Mouse (Mus musculus): ENCODE data around the gene Syt15. TPM values are rescaled to one million over a fixed set of nuclear protein-coding genes. Genes with fewer than 3 reads are reported as not detected.

Syt15 gene
- polyA plus RNA-seq, 1 experiment from 2014 or later = 0.10 TPM

DNA sequence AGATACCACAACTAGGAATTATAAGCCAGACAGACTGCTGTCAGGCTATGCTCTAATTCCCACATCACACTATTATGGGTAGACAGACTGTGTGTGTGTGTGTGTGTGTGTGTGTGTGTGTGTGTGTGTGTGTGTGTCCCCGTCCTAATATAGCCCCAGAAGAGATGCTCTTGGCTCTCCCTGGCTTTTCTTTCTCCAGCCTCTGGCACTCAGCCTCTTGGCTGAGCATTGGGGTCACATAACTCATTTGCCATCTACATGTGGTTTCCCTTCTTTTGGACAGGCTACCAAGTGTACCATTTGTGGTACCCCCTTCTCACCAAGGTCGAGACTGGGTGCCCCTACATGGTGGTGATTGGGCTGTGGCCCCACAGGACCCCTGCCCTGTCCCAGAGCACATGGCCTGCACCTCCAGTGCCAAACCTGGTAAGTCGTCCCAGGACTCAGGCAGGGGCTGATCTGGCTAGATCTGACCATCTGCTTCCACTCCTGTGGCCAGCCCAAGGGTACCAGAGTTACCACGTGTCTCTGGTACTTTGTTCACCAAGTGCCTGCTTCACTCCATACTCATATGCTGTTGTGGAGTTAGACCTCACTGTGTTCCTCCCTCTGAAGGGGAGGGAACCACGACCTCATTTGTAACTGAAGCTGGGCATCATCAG, 2.2 kb downstream of the Syt15 start:
- H3K4me2 ChIP-seq = no peak overlapping the region
- no peaks in the 10 kb centered on the region for H3K36me3 ChIP-seq (ENCODE audit: control insufficient read depth, insufficient read depth, low read length)
- no peaks in the 10 kb centered on the region for H3K4me1 ChIP-seq (ENCODE audit: control insufficient read depth, insufficient read depth, low read length)
- H3K9me3 ChIP-seq (ENCODE audit: control insufficient read depth, low read length) = no peaks in the 10 kb centered on the region
- no peak overlapping the region for H3K9ac ChIP-seq (ENCODE audit: low read length)
- peaks cover 10% of the 10 kb centered on the region for H3K27me3 ChIP-seq (ENCODE audit: control insufficient read depth, insufficient read depth, low read length)
- peak; percentile 51 for DNase-seq (ENCODE audit: low spot score, missing footprints)
- no peak for ATAC-seq (ENCODE audit: low FRiP score)
- 76% methylated on average over 5 of the region's 5 CpGs for WGBS
- H3K27ac ChIP-seq (ENCODE audit: low read depth, low read length) = no peak overlapping the region
- no peak overlapping the region for H3K4me3 ChIP-seq (ENCODE audit: low read depth, low read length)

DNA sequence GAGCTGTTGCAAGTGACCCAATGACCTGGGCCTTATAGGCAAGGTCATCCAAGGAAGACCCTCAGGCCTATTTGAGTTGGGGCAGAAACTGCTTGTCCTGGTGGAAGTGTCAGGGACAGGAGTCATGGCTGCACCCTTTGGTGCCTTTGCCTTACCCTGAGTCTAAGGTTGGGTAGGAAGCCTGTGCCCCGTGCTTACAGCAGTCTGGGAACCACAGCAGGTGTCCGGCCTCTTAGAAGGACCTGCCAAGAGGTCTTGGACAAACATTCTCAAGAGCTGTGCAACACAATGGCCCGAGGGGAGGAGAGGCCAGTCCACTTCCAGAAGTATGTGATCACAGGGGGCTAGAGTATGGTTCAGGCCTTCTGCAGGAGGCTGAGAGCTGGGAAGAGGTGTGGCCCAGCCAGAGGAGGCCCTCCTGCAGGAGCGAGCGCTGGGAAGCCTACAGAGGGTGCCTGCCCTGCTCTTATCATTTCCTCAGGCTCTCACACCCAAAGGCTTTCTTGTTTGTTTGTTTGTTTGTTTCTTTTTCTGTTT, 4.0 kb downstream of the Syt15 start:
- 70% methylated on average over 5 of the region's 5 CpGs for WGBS
- no peaks in the 10 kb centered on the region for H3K36me3 ChIP-seq (ENCODE audit: control insufficient read depth, insufficient read depth, low read length)
- no peak overlapping the region for H3K4me2 ChIP-seq
- no peak overlapping the region for H3K27ac ChIP-seq (ENCODE audit: low read depth, low read length)
- ATAC-seq (ENCODE audit: low FRiP score) (no peak), DNase-seq (ENCODE audit: low spot score, missing footprints) (peak; percentile 23)
- peaks cover 10% of the 10 kb centered on the region for H3K27me3 ChIP-seq (ENCODE audit: control insufficient read depth, insufficient read depth, low read length)
- H3K9ac ChIP-seq (ENCODE audit: low read length) = no peak overlapping the region
- no peaks in the 10 kb centered on the region for H3K4me1 ChIP-seq (ENCODE audit: control insufficient read depth, insufficient read depth, low read length)
- no peaks in the 10 kb centered on the region for H3K9me3 ChIP-seq (ENCODE audit: control insufficient read depth, low read length)
- no peak overlapping the region for H3K4me3 ChIP-seq (ENCODE audit: low read depth, low read length)

DNA sequence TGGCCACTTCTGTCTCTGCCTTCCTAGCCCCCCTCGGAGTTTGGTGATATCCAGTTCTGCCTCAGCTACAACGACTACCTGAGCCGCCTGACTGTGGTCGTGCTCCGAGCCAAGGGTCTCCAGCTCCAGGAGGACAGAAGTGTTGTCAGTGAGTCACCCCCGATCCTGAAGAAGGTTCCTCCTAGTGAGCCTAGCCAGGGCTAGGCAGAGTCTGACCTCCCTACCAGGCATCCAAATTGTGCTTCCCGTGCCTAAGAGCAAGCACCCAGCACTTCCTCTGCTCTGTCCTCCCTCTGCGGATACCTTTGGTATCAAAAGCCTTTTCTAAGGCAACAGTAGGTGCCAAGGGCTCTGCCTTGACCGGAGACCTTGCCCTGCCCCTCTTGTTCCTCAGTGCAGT, 6.6 kb downstream of the Syt15 start:
- DNase-seq (ENCODE audit: low spot score, missing footprints) = peak; percentile 19
- Histone ChIP-seq H3K27me3 (ENCODE audit: control insufficient read depth, insufficient read depth, low read length) (peaks cover 2% of the 10 kb centered on the region), H3K36me3 (ENCODE audit: control insufficient read depth, insufficient read depth, low read length) (no peaks in the 10 kb centered on the region), H3K4me2 (no peak overlapping the region), H3K9me3 (ENCODE audit: control insufficient read depth, low read length) (no peaks in the 10 kb centered on the region), H3K27ac (ENCODE audit: low read depth, low read length) (no peak overlapping the region), H3K9ac (ENCODE audit: low read length) (no peak overlapping the region), H3K4me1 (ENCODE audit: control insufficient read depth, insufficient read depth, low read length) (no peaks in the 10 kb centered on the region), H3K4me3 (ENCODE audit: low read depth, low read length) (no peak overlapping the region)
- no peak for ATAC-seq (ENCODE audit: low FRiP score)
- 89% methylated on average over 9 of the region's 9 CpGs for WGBS

DNA sequence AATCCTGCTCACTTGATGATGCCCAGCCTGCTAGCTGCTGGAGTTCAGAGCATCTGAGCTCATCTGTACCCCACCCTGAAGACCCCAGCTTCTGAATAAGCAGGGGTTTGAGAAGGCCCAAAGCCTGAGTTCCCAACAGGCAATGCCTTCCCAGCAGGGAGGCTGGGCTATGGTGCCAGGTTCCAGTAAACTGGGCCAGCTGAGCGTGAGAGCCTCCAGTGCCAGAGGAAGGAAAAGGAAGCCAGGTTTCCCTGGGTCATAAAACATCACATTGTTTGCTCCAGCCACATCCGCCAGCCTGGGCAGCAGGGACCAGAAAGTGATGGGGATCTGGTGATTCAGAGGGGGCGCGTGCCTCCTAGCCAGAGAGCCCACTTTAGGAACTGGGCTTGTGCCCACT, 7.2 kb downstream of the Syt15 start:
- 91% methylated on average over 4 of the region's 4 CpGs for WGBS
- Histone ChIP-seq H3K9ac (ENCODE audit: low read length) (no peak overlapping the region), H3K36me3 (ENCODE audit: control insufficient read depth, insufficient read depth, low read length) (no peaks in the 10 kb centered on the region), H3K4me3 (ENCODE audit: low read depth, low read length) (no peak overlapping the region), H3K27me3 (ENCODE audit: control insufficient read depth, insufficient read depth, low read length) (peaks cover 2% of the 10 kb centered on the region; the same call in 1 of the 2 replicates), H3K4me1 (ENCODE audit: control insufficient read depth, insufficient read depth, low read length) (no peaks in the 10 kb centered on the region), H3K9me3 (ENCODE audit: control insufficient read depth, low read length) (no peaks in the 10 kb centered on the region), H3K27ac (ENCODE audit: low read depth, low read length) (no peak overlapping the region), H3K4me2 (no peak overlapping the region)
- DNase-seq (ENCODE audit: low spot score, missing footprints) (no peak), ATAC-seq (ENCODE audit: low FRiP score) (no peak)

DNA sequence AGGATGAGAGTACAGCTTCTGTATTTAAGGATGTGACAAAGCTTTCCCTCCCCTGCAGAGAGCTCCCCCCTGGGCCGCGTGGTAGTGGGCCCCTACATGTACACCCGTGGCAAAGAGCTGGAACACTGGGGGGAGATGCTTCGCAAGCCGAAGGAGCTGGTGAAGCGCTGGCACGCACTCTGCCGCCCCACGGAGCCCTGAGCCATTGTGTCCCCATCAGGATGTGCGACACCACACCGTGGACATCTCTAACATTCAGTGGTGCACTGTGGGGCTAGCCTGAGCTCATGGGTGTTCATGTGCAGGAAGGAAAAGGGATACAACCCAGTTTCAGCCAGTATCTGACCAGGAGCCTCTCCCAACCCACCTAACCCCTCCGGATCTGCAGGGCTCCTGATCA, 8.6 kb downstream of the Syt15 start:
- Histone ChIP-seq H3K27me3 (ENCODE audit: control insufficient read depth, insufficient read depth, low read length) (no peaks in the 10 kb centered on the region), H3K4me2 (no peak overlapping the region), H3K9ac (ENCODE audit: low read length) (no peak overlapping the region), H3K4me1 (ENCODE audit: control insufficient read depth, insufficient read depth, low read length) (no peaks in the 10 kb centered on the region), H3K27ac (ENCODE audit: low read depth, low read length) (no peak overlapping the region), H3K4me3 (ENCODE audit: low read depth, low read length) (no peak overlapping the region), H3K9me3 (ENCODE audit: control insufficient read depth, low read length) (no peaks in the 10 kb centered on the region), H3K36me3 (ENCODE audit: control insufficient read depth, insufficient read depth, low read length) (no peaks in the 10 kb centered on the region)
- 80% methylated on average over 12 of the region's 12 CpGs for WGBS
- DNase-seq (ENCODE audit: low spot score, missing footprints) (peak; percentile 53), ATAC-seq (ENCODE audit: low FRiP score) (no peak)

DNA sequence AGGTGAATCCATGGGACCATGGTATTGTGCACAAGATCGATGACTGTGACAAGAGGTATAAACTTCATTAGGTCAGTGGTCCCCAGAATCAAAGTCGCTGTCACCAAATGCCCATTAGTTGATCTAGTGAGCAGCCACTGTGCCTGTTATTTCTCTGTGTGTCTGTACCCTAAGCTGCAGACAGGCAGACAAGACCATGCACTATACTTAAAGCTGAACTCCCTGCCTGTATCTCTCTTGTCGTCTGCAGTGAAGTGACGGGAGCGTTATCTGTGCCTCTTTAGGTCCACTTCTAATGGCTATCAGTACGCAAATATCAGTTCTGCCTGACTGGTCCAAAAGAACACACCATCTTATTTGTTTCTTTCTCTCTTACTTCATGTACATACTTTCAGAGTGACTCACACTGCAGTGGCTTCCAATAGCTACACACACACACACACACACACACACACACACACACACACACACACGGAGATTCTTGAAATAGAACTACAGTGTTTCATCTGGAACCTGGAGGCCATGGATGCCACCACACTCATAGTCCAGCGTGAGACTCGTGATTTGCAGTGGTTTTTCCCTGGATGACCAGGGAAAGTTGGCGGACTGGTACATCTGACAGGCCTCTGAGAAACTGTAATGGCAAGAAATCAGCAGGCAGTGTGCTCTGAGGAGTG, 9.6 kb downstream of the Syt15 start:
- H3K4me2 ChIP-seq = no peak overlapping the region
- ATAC-seq (ENCODE audit: low FRiP score) (no peak), DNase-seq (ENCODE audit: low spot score, missing footprints) (peak; percentile 35)
- no peaks in the 10 kb centered on the region for H3K9me3 ChIP-seq (ENCODE audit: control insufficient read depth, low read length)
- no peaks in the 10 kb centered on the region for H3K36me3 ChIP-seq (ENCODE audit: control insufficient read depth, insufficient read depth, low read length)
- WGBS = 92% methylated on average over 10 of the region's 10 CpGs
- H3K4me3 ChIP-seq (ENCODE audit: low read depth, low read length) = no peak overlapping the region
- no peaks in the 10 kb centered on the region for H3K4me1 ChIP-seq (ENCODE audit: control insufficient read depth, insufficient read depth, low read length)
- no peak overlapping the region for H3K27ac ChIP-seq (ENCODE audit: low read depth, low read length)
- H3K9ac ChIP-seq (ENCODE audit: low read length) = no peak overlapping the region
- no peaks in the 10 kb centered on the region for H3K27me3 ChIP-seq (ENCODE audit: control insufficient read depth, insufficient read depth, low read length)

DNA sequence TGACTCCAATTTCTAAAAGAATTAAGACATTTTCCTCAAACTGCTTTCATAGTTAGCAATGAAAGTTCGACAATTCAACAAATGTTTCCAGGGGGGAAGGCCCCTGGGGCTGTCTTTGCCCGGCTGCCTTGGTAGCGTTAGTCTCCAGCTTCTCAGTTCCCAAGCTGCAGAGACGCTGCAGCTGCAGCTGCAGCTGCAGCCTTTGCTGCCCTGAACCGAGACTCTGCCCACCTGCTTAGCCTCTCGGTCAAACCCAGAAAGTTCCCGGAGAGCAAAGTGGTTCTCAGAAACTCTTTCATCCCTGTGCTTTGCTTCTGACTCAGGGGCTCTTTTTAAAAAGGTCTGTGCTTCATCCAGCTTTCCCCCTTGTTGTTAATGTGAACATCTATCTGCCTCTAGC, 12.9 kb downstream of the Syt15 start:
- H3K4me3 ChIP-seq (ENCODE audit: low read depth, low read length) = no peak overlapping the region
- H3K27me3 ChIP-seq (ENCODE audit: control insufficient read depth, insufficient read depth, low read length) = no peaks in the 10 kb centered on the region
- ATAC-seq (ENCODE audit: low FRiP score) (no peak), DNase-seq (ENCODE audit: low spot score, missing footprints) (no peak)
- no peak overlapping the region for H3K4me2 ChIP-seq
- 59% methylated on average over 7 of the region's 7 CpGs for WGBS
- no peaks in the 10 kb centered on the region for H3K9me3 ChIP-seq (ENCODE audit: control insufficient read depth, low read length)
- no peaks in the 10 kb centered on the region for H3K36me3 ChIP-seq (ENCODE audit: control insufficient read depth, insufficient read depth, low read length)
- 0 out of 2 replicates have a peak, but pooled peaks cover 3% of the 10 kb centered on the region for H3K4me1 ChIP-seq (ENCODE audit: control insufficient read depth, insufficient read depth, low read length)
- no peak overlapping the region for H3K27ac ChIP-seq (ENCODE audit: low read depth, low read length)
- no peak overlapping the region for H3K9ac ChIP-seq (ENCODE audit: low read length)

DNA sequence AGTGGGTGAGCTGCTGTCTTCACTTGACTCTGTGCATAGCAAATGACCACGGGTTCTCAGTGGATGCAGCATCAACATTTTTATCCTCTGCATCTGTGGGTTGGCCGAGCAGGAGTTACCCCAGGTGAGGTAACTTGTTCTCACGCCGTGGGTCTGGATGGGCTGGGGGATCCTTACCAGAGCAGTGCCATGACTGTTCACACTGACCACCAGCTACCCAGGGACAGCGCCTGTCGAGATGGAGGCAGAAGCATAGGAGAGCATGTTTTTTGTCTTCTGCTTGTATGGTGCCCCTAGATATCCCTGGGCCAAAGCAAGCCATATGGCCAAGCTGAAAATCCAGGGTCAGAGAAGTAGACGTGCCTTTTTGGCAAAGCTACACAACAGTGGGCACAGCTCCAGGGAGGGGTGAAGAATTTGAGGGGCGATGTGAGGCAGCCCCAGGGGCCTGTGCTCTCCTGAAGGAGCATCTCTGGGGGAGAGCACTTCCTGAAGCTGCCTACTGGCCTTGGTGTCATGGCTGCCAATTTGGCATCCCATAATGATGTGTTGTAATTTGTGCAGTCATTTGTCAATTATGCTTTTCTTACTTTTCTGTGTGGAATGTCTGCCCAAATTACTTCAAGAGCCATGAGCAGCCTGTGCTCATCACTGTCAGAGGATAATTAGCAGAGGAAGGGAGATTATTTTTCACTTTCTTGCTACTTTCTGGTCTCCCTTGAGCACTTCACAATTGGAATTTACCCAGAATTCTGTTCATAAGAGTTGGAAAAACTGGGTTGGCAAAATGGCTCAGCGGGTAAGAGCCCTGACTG, 13.7 kb downstream of the Syt15 start:
- H3K27me3 ChIP-seq (ENCODE audit: control insufficient read depth, insufficient read depth, low read length) = no peaks in the 10 kb centered on the region
- ATAC-seq (ENCODE audit: low FRiP score) = no peak
- 0 out of 2 replicates have a peak, but pooled peaks cover 3% of the 10 kb centered on the region for H3K4me1 ChIP-seq (ENCODE audit: control insufficient read depth, insufficient read depth, low read length)
- no peak overlapping the region for H3K9ac ChIP-seq (ENCODE audit: low read length)
- no peaks in the 10 kb centered on the region for H3K9me3 ChIP-seq (ENCODE audit: control insufficient read depth, low read length)
- no peak overlapping the region for H3K27ac ChIP-seq (ENCODE audit: low read depth, low read length)
- no peak overlapping the region for H3K4me2 ChIP-seq
- no peak overlapping the region for H3K4me3 ChIP-seq (ENCODE audit: low read depth, low read length)
- DNase-seq (ENCODE audit: low spot score, missing footprints) = peak; percentile 28
- 90% methylated on average over 9 of the region's 9 CpGs for WGBS
- no peaks in the 10 kb centered on the region for H3K36me3 ChIP-seq (ENCODE audit: control insufficient read depth, insufficient read depth, low read length)

DNA sequence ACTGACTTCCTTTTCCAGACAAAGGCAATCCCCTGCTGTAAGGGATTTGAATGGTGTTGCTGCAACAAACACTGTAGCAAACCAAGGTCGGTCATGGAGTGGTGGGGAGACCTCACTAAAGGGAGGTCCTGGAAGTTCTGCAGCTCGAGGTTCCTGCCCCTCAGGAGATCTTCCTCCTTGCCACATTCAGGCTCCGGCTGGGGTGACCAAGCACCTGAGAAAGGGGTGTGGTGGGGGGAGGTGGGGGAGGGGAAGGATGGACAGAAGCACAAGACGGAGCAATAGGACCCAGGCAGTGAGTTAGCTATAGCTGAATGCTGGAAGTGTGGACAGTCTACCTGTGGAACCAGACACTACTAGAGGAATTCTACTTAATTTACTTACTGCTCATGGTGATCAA, 14.5 kb downstream of the Syt15 start:
- no peak overlapping the region for H3K4me2 ChIP-seq
- H3K27ac ChIP-seq (ENCODE audit: low read depth, low read length) = no peak overlapping the region
- DNase-seq (ENCODE audit: low spot score, missing footprints) = no peak
- no peak overlapping the region for H3K4me3 ChIP-seq (ENCODE audit: low read depth, low read length)
- no peak overlapping the region for H3K9ac ChIP-seq (ENCODE audit: low read length)
- H3K27me3 ChIP-seq (ENCODE audit: control insufficient read depth, insufficient read depth, low read length) = no peaks in the 10 kb centered on the region
- 66% methylated on average over 4 of the region's 4 CpGs for WGBS
- H3K36me3 ChIP-seq (ENCODE audit: control insufficient read depth, insufficient read depth, low read length) = no peaks in the 10 kb centered on the region
- no peaks in the 10 kb centered on the region for H3K9me3 ChIP-seq (ENCODE audit: control insufficient read depth, low read length)
- 0 out of 2 replicates have a peak, but pooled peaks cover 3% of the 10 kb centered on the region for H3K4me1 ChIP-seq (ENCODE audit: control insufficient read depth, insufficient read depth, low read length)
- no peak for ATAC-seq (ENCODE audit: low FRiP score)

Data from midbrain, embryonic 11.5 days (tissue).